Mouse (Mus musculus): Measurements from ENCODE around the gene Tinf2. TPM values are rescaled to one million over a fixed set of nuclear protein-coding genes. Genes with fewer than 3 reads are reported as not detected.
A peak's percentile ranks its signal among the peaks of the same experiment; 100 is the strongest.

The Tinf2 gene
- polyA plus RNA-seq, 1 experiment, result 38.1 TPM

DNA sequence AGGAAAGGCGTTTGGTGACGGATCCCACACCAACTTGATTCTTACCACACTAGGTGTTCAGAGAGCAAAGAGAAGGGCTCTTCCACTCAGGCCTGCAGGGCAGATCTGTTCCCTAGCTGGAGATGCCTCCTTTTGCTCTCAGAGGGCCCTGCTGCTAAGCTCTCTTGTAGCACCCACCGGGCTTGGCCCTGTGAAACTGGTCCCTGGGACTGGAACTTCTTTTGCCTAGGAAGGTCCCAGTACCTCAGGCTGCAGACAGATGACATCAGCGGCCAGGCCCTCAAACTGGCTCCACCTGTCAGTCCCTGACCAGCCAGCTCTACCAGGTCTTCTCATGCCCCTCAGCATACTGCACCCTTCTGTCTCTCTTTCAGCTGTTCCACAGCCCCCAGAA, 32.1 kb upstream of the Tinf2 start, which contains the start of gene Tgm1:
TSS of gene Tgm1 (minus strand) at position 198 of the 394 bp plus-strand sequence.
- Histone ChIP-seq H3K4me3 (replicated peaks; ENCODE audit: control insufficient read depth, low read depth, low read length) (peak within 1 kb of the TSS; percentile 41), H3K4me1 (ENCODE audit: control insufficient read depth, insufficient read depth, low read length) (peaks cover 2% of the 10 kb centered on the region), H3K27ac (ENCODE audit: control insufficient read depth, insufficient read depth, low read depth, low read length, poor library complexity) (no peak within 1 kb of the TSS)
- 17% methylated on average over 4 of the region's 4 CpGs for WGBS
- TF ChIP-seq POLR2A (IDR thresholded peaks at IDR 0.05; ENCODE audit: borderline replicate concordance, control insufficient read depth, low read depth, low read length) (no peak), CTCF (IDR thresholded peaks at IDR 0.05; ENCODE audit: control insufficient read depth, insufficient read depth, low read length) (no peak)

DNA sequence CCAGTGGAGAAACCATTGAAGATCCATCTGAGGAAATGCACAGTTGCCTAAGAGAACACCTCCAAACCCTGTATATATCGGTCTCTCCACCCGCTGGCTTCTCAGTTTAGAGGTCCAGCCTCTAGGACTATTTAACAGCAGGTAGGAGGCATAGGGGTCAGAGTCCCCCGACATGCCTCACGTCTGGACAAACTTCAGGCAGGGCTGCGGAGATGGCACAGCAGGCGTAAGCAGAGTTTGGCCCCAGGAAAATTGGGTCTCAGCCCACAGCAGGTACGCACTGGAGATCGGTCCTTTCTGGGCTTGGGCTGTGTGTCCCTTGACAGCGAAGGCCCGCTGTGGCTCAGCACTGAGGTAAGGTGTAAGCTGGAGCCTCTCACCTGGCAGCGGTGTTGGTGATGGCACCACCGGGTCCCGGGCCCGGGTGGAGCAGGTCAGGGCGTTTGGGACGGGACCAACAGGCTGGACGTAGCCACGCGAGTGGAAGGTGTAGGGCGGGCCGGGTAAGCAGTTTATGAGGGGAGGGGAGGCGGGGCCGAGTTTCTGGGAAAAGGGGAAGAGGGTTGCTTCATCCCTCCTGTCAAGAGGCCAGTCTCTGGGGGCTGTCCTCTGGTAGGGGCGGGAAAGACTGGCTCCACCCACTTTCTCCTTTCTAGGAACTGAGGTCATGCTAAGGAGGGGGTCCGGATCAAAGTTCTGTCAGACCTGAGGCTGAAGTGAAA, 31.5 kb upstream of the Tinf2 start:
- Histone ChIP-seq H3K27ac (ENCODE audit: control insufficient read depth, insufficient read depth, low read depth, low read length, poor library complexity) (no peak overlapping the region), H3K4me3 (replicated peaks; ENCODE audit: control insufficient read depth, low read depth, low read length) (peak overlapping the region; percentile 41), H3K4me1 (ENCODE audit: control insufficient read depth, insufficient read depth, low read length) (peaks cover 2% of the 10 kb centered on the region)
- TF ChIP-seq CTCF (IDR thresholded peaks at IDR 0.05; ENCODE audit: control insufficient read depth, insufficient read depth, low read length) (no peak), POLR2A (IDR thresholded peaks at IDR 0.05; ENCODE audit: borderline replicate concordance, control insufficient read depth, low read depth, low read length) (no peak)
- WGBS, result 17% methylated on average over 25 of the region's 25 CpGs

DNA sequence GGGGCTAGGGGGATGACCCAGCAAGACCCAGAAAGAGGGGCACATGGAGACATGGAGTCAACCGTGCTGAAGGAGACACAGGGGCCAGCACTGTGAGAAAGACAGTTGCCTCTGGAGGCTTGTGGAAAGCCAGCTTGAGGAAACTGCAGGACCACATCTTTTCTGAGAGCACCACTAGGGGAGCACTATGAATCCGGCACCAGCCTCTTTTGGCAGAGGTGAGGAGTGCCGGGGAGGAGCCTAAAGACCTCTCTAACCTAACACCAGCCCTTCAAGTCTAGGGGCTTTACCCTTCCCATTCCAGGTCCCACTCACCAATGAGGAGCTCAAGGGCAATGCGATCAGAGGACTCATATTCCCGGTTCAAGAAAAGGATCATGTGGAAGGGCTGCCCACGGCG, 30.2 kb upstream of the Tinf2 start:
- no peak for TF ChIP-seq POLR2A (IDR thresholded peaks at IDR 0.05; ENCODE audit: borderline replicate concordance, control insufficient read depth, low read depth, low read length)
- no peak for TF ChIP-seq CTCF (IDR thresholded peaks at IDR 0.05; ENCODE audit: control insufficient read depth, insufficient read depth, low read length)
- no peak overlapping the region for H3K4me3 ChIP-seq (replicated peaks; ENCODE audit: control insufficient read depth, low read depth, low read length)
- H3K27ac ChIP-seq (ENCODE audit: control insufficient read depth, insufficient read depth, low read depth, low read length, poor library complexity), result no peak overlapping the region
- WGBS, result 75% methylated on average over 7 of the region's 7 CpGs
- H3K4me1 ChIP-seq (ENCODE audit: control insufficient read depth, insufficient read depth, low read length), result peaks cover 2% of the 10 kb centered on the region

DNA sequence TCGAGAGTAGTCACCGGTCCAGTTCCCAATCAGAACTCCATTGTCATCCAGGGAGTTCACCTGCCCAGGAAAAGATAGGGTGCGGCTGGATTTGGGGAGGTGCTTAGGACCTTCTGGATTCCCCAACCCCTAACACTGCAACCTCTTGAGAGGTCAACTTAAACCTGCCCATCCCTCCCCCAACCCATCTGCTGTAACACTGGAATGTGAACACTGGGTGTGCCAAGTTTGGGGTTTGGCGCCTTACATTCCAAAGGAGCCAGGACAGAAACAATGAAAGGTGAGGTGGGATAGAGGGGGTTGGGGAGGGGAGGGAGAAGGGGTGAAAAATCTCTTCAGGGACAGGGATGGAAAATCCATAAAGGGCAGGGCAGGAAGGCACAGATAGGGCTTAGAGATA, 27.9 kb upstream of the Tinf2 start:
- Histone ChIP-seq H3K4me1 (ENCODE audit: control insufficient read depth, insufficient read depth, low read length) (peaks cover 2% of the 10 kb centered on the region), H3K4me3 (replicated peaks; ENCODE audit: control insufficient read depth, low read depth, low read length) (no peak overlapping the region), H3K27ac (ENCODE audit: control insufficient read depth, insufficient read depth, low read depth, low read length, poor library complexity) (no peak overlapping the region)
- TF ChIP-seq CTCF (IDR thresholded peaks at IDR 0.05; ENCODE audit: control insufficient read depth, insufficient read depth, low read length) (no peak), POLR2A (IDR thresholded peaks at IDR 0.05; ENCODE audit: borderline replicate concordance, control insufficient read depth, low read depth, low read length) (no peak)
- WGBS, result 88% methylated on average over 4 of the region's 4 CpGs

DNA sequence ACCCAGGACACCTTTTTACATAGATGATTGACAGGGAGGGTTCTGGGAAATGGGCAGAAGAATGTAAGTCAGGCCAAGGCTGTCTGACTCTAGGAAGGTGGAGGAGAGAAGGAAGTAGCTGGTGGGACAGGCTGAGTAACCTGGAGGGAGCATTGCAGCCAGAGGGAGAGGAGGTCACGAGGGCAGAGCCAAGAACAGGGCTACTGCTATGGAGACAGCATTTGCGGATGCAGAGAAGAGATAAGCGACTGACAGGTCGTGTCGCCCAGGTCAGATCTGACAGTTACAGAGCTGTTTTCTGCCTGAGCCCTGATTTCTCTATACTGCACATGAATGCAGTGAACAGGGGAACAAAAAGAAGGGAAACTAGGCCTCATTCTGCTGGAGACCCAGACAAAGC, 25.8 kb upstream of the Tinf2 start:
- Histone ChIP-seq H3K27ac (ENCODE audit: control insufficient read depth, insufficient read depth, low read depth, low read length, poor library complexity) (no peak overlapping the region), H3K4me3 (replicated peaks; ENCODE audit: control insufficient read depth, low read depth, low read length) (no peak overlapping the region), H3K4me1 (ENCODE audit: control insufficient read depth, insufficient read depth, low read length) (no peaks in the 10 kb centered on the region)
- 64% methylated on average over 5 of the region's 5 CpGs for WGBS
- TF ChIP-seq POLR2A (IDR thresholded peaks at IDR 0.05; ENCODE audit: borderline replicate concordance, control insufficient read depth, low read depth, low read length) (no peak), CTCF (IDR thresholded peaks at IDR 0.05; ENCODE audit: control insufficient read depth, insufficient read depth, low read length) (no peak)

DNA sequence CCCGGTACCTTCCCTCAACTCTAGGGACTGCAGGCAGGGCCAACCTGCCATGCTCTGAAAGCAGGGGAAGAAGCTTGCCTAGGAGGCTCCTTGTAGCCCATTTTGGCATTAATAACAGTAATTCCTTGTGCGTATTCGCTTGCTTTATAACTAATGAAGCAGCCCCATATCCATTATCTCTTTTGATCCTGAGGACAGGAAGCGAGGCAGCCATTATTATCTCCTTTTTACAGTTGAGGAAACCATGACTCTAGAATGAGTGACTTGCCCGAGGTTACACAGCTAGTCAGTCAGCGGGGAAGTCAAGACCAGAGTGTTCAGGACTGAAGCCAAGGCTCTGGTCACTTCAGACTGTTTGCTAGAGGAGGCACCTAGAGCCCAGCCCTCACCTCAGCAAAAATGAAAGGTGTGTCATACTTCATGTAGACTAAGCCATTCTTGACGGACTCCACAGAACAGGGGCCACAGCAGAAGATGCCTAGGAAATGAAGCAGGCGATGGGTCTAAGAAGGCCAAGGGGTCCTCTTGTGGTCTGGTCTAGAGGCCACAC, 24.5 kb upstream of the Tinf2 start:
- no peak overlapping the region for H3K4me3 ChIP-seq (replicated peaks; ENCODE audit: control insufficient read depth, low read depth, low read length)
- no peak overlapping the region for H3K27ac ChIP-seq (ENCODE audit: control insufficient read depth, insufficient read depth, low read depth, low read length, poor library complexity)
- 68% methylated on average over 8 of the region's 8 CpGs for WGBS
- TF ChIP-seq CTCF (IDR thresholded peaks at IDR 0.05; ENCODE audit: control insufficient read depth, insufficient read depth, low read length) (no peak), POLR2A (IDR thresholded peaks at IDR 0.05; ENCODE audit: borderline replicate concordance, control insufficient read depth, low read depth, low read length) (no peak)
- H3K4me1 ChIP-seq (ENCODE audit: control insufficient read depth, insufficient read depth, low read length), result no peaks in the 10 kb centered on the region

DNA sequence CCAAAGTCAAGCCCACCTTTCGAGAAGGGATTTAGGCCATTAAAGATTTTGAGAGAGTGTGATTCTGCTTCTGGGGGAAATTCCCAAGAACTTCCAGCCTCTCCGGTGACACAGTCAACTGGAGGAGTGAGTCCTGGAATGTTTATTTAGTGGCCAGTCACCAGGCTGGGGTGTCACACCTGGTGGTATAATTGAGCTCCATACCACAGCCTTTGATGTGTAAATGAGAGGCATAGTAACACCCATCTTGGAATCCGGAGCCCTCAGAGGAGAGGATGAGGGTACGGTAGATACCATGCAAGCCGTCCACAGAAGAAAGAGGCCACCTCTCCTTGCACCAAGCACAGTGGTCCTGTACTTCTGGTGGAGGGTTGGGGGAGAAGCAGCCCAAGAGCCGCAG, 21.1 kb upstream of the Tinf2 start:
- 82% methylated on average over 6 of the region's 6 CpGs for WGBS

DNA sequence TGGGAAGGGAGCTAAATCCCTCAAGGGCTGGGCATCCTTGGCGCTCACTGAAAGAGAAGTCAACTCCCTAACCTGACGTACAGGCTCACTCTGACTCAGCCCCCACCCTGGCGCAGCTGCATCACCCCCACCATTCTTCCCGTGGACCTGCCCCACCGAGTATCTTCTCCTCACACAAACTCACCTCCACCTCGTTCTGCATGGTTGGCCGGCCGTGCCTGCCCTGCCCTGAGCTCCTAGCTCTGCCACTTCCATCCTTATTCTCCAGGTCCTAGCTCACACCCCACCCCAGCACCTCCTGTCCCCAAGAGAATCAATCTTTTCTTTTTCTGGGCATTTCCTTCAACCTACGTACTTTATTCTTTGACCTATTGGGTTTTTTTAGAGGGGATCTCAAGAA, 19.5 kb upstream of the Tinf2 start:
- TF ChIP-seq CTCF (IDR thresholded peaks at IDR 0.05; ENCODE audit: control insufficient read depth, insufficient read depth, low read length) (no peak), POLR2A (IDR thresholded peaks at IDR 0.05; ENCODE audit: borderline replicate concordance, control insufficient read depth, low read depth, low read length) (no peak)
- no peak overlapping the region for H3K4me3 ChIP-seq (replicated peaks; ENCODE audit: control insufficient read depth, low read depth, low read length)
- no peaks in the 10 kb centered on the region; the same call in 1 of the 2 replicates for H3K4me1 ChIP-seq (ENCODE audit: control insufficient read depth, insufficient read depth, low read length)
- 81% methylated on average over 9 of the region's 9 CpGs for WGBS
- H3K27ac ChIP-seq (ENCODE audit: control insufficient read depth, insufficient read depth, low read depth, low read length, poor library complexity), result no peak overlapping the region

More for the DNA sequence above, 21.1 kb upstream of the Tinf2 start:
- H3K4me1 ChIP-seq (ENCODE audit: control insufficient read depth, insufficient read depth, low read length), result no peaks in the 10 kb centered on the region
- TF ChIP-seq CTCF (IDR thresholded peaks at IDR 0.05; ENCODE audit: control insufficient read depth, insufficient read depth, low read length), result no peak
- TF ChIP-seq POLR2A (IDR thresholded peaks at IDR 0.05; ENCODE audit: borderline replicate concordance, control insufficient read depth, low read depth, low read length), result no peak
- no peak overlapping the region for H3K27ac ChIP-seq (ENCODE audit: control insufficient read depth, insufficient read depth, low read depth, low read length, poor library complexity)
- no peak overlapping the region for H3K4me3 ChIP-seq (replicated peaks; ENCODE audit: control insufficient read depth, low read depth, low read length)

Measured in bone marrow, adult 2 months (tissue).